Mouse (Mus musculus): Measurements from ENCODE around the gene Il1rapl1. TPM values are rescaled to one million over a fixed set of nuclear protein-coding genes. Genes with fewer than 3 reads are reported as not detected.

Gene Il1rapl1
- total and polyA plus RNA-seq, 3 experiments: not detected

DNA sequence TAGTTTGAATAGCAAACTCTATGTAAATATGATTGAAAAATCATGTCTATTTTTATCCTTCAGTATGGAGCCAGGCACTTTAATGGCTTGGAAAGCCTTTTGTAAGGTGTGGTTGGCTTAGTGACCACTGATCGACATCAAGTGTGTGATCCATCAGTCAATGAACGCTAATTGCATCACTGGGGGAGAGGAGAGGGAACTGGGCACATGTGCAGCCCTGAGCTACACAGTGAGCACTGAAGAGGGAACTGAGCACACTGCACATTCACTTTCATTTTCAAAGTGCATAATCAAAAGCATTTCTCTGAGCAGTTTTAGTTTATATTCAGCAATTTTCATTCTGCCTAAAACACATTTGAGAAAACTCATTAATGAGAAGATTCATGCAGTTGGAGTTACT, 1164.5 kb downstream of the Il1rapl1 start:
- no peak overlapping the region for H3K9ac ChIP-seq (ENCODE audit: insufficient read depth, low read depth)
- no peaks in the 10 kb centered on the region for H3K9me3 ChIP-seq (replicated peaks; ENCODE audit: low read length)
- in situ Hi-C loops (cut with MboI; ENCODE audit: low pct_ligation_motif_present, low pct_unique_long_range_greater_than_20kb, low sequenced_read_pairs) (no loop called here), dilution Hi-C loops (cut with MboI; ENCODE audit: extremely low pct_ligation_motif_present, extremely low pct_unique_long_range_greater_than_20kb, low sequenced_read_pairs) (no loop called here)
- no peak overlapping the region for H3K4me2 ChIP-seq (ENCODE audit: insufficient read depth, low read depth, poor library complexity, severe bottlenecking)
- peaks cover 0 to 13% of the 10 kb centered on the region in 2 experiments; a peak in 2 of 4 replicates for H3K4me1 ChIP-seq (ENCODE audit: control insufficient read depth in 1 of 2, insufficient read depth in 2 of 2)
- peak; percentile 41 for DNase-seq (ENCODE audit: extremely low read depth)
- H3K4me3 ChIP-seq (replicated peaks in 1 of 3; ENCODE audit: low read depth in 2 of 3, low read length in 2 of 3, poor library complexity in 1 of 3): no peak overlapping the region
- no peaks in the 10 kb centered on the region for H3K36me3 ChIP-seq (replicated peaks in 1 of 2; ENCODE audit: control insufficient read depth in 1 of 2, insufficient read depth in 1 of 2, low read length in 1 of 2)
- no peaks in the 10 kb centered on the region for H3K79me2 ChIP-seq (replicated peaks; ENCODE audit: control insufficient read depth, extremely low read depth, insufficient read depth, poor library complexity, severe bottlenecking)
- no peak overlapping the region for H3K27ac ChIP-seq (ENCODE audit: insufficient read depth, low read depth)
- H3K27me3 ChIP-seq (replicated peaks): no peaks in the 10 kb centered on the region
- peak; percentile 29; the same call in 1 of the 2 replicates for TF ChIP-seq ETS1 (conservative IDR thresholded peaks at IDR 0.05; ENCODE audit: low read depth, low read length)
- TF ChIP-seq MXI1 (IDR thresholded peaks at IDR 0.05; ENCODE audit: low read depth, low read length): no peak
- TF ChIP-seq BHLHE40 (IDR thresholded peaks at IDR 0.05; ENCODE audit: low read depth, low read length): peak; percentile 71
- TF ChIP-seq USF1 (IDR thresholded peaks at IDR 0.05; ENCODE audit: low read depth, low read length): no peak
- TF ChIP-seq ZC3H11A (IDR thresholded peaks at IDR 0.05; ENCODE audit: low read depth, low read length): no peak
- peak; percentile 50; the same call in 1 of the 2 replicates for TF ChIP-seq IRF4 (IDR thresholded peaks at IDR 0.05; ENCODE audit: low read depth, low read length)
- no peak for TF ChIP-seq ZKSCAN1 (IDR thresholded peaks at IDR 0.05; ENCODE audit: borderline replicate concordance, low read depth, low read length)
- TF ChIP-seq NELFE (IDR thresholded peaks at IDR 0.05; ENCODE audit: low read depth, low read length): no peak
- TF ChIP-seq ELF1 (IDR thresholded peaks at IDR 0.05; ENCODE audit: low read depth, low read length): no peak
- TF ChIP-seq CTCF (conservative IDR thresholded peaks at IDR 0.05 in 1 of 2, IDR thresholded peaks at IDR 0.05 in 1 of 2; ENCODE audit: low read depth in 2 of 2, low read length in 2 of 2): no peak
- TF ChIP-seq CHD2 (IDR thresholded peaks at IDR 0.05; ENCODE audit: low read length): no peak
- TF ChIP-seq MAX (IDR thresholded peaks at IDR 0.05; ENCODE audit: low read length): peak; percentile 51
- TF ChIP-seq MYC (IDR thresholded peaks at IDR 0.05; ENCODE audit: low read depth, low read length): peak; percentile 57; the same call in 1 of the 2 replicates
- no peak for TF ChIP-seq MAZ (IDR thresholded peaks at IDR 0.05; ENCODE audit: low read depth, low read length)

- Histone ChIP-seq H3K9ac (ENCODE audit: insufficient read depth, low read depth) (no peak overlapping the region), H3K4me2 (ENCODE audit: insufficient read depth, low read depth, poor library complexity, severe bottlenecking) (no peak overlapping the region), H3K79me2 (replicated peaks; ENCODE audit: control insufficient read depth, extremely low read depth, insufficient read depth, poor library complexity, severe bottlenecking) (no peaks in the 10 kb centered on the region), H3K36me3 (replicated peaks in 1 of 2; ENCODE audit: control insufficient read depth in 1 of 2, insufficient read depth in 1 of 2, low read length in 1 of 2) (no peaks in the 10 kb centered on the region), H3K4me1 (ENCODE audit: control insufficient read depth in 1 of 2, insufficient read depth in 2 of 2) (peaks cover 0 to 13% of the 10 kb centered on the region in 2 experiments; a peak in 2 of 4 replicates), H3K9me3 (replicated peaks; ENCODE audit: low read length) (no peaks in the 10 kb centered on the region), H3K27ac (ENCODE audit: insufficient read depth, low read depth) (no peak overlapping the region), H3K4me3 (replicated peaks in 1 of 3; ENCODE audit: low read depth in 2 of 3, low read length in 2 of 3, poor library complexity in 1 of 3) (no peak overlapping the region), H3K27me3 (replicated peaks) (no peaks in the 10 kb centered on the region)
- in situ Hi-C loops (cut with MboI; ENCODE audit: low pct_ligation_motif_present, low pct_unique_long_range_greater_than_20kb, low sequenced_read_pairs): no loop called here
- dilution Hi-C loops (cut with MboI; ENCODE audit: extremely low pct_ligation_motif_present, extremely low pct_unique_long_range_greater_than_20kb, low sequenced_read_pairs): no loop called here
- peak; percentile 29 for DNase-seq (ENCODE audit: extremely low read depth)
- no peak for TF ChIP-seq RCOR1 (conservative IDR thresholded peaks at IDR 0.05; ENCODE audit: low read depth, low read length)
- no peak for TF ChIP-seq MEF2A (IDR thresholded peaks at IDR 0.05; ENCODE audit: borderline replicate concordance, low read depth, low read length)
- TF ChIP-seq EP300 (IDR thresholded peaks at IDR 0.05; ENCODE audit: low read length): 0 out of 2 replicates have a peak, but pooled peaks have one; percentile 27
Measured at GRCm38 (mm10) chrX:86949112-86949511, 1166.3 kb downstream of the Il1rapl1 start.

Measured in CH12.LX (cell line).